Mouse (Mus musculus) liver, postnatal 0 days (tissue): ENCODE measurements at regions not wholly inside any gene's neighbourhood (a gene's known extent, or its start where the extent isn't known, plus 50 kb on each side); places are given as distances from the start of the nearest gene placed in this dataset.

ENCODE experiments used
- CTCF ChIP-seq: sonication (generic); IDR thresholded peaks from 2 replicates; pipeline ENCODE4 v1.5.1; 2016; ENCODE audit warnings: antibody characterized with exemption, low read depth
- EP300 ChIP-seq: IDR thresholded peaks from 2 replicates; pipeline ENCODE4 v1.6.1; 2016; ENCODE audit warnings: antibody characterized with exemption, low read depth, mild to moderate bottlenecking

GRCm38 (mm10) chr9:115401405-115402151 is 91.4 kb upstream of the Stt3b start:
- no peak for TF ChIP-seq CTCF
- TF ChIP-seq EP300: no peak
